Mouse (Mus musculus) cerebellum, adult 2 months (tissue): ENCODE data around the gene St3gal5.

Experiments used
- CTCF ChIP-seq: fragments of 200-500 bp; IDR thresholded peaks from 2 replicates; pipeline ENCODE4 v1.5.1; 2011; ENCODE audit warnings: low read depth, mild to moderate bottlenecking, control low read depth, low read length, moderate library complexity, borderline replicate concordance; ENCODE audit not compliant: insufficient read depth
- POLR2A ChIP-seq: fragments of 200-500 bp; IDR thresholded peaks from 2 replicates; pipeline ENCODE4 v1.6.1; 2011; ENCODE audit warnings: low read length, control low read depth, borderline replicate concordance; ENCODE audit not compliant: insufficient read depth

GRCm38 (mm10) chr6:72056548-72056947 is 40.8 kb upstream of the St3gal5 start:
- TF ChIP-seq POLR2A (no peak), CTCF (no peak)
